Mouse (Mus musculus) mesoderm, embryonic 11.5 days (tissue): ENCODE measurements around the gene Krtap12-1.
"Not testable (repeated sequence)": the region's sequence is repeated elsewhere in the genome, so short reads cannot be mapped to it uniquely, and the experiment has no call there.

Experiments
- DNase-seq: peaks from one replicate; pipeline ENCODE4 v3.0.0-alpha.2; 2012; ENCODE audit warnings: low read depth, low spot score

Krtap12-1 gene

DNA sequence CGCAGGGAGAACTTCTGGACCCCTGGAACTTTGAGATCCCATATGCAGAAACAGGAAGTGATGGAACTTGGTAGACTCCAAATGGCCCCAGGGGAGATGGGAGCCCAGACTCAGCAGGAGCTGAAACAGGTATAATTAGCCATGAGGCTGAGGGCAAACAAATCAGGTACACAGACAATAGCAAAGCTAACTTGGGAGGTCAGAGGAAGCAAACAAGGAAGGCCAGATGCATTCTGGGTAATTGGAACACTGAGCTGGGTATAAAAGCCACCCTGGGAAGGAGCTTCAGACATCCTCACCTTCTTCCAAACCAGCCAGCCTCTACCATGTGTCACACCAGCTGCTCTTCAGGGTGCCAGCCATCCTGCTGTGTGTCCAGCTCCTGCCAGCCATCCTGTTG, at the start of gene Krtap12-1:
Gene Krtap12-1 (plus strand): TSS at position 301 of the 400 bp plus-strand sequence.
- DNase-seq = not testable (repeated sequence)

- no peak for DNase-seq
Measured at GRCm38 (mm10) chr10:77670710-77671109, 49.7 kb upstream of the Krtap12-1 start.

DNA sequence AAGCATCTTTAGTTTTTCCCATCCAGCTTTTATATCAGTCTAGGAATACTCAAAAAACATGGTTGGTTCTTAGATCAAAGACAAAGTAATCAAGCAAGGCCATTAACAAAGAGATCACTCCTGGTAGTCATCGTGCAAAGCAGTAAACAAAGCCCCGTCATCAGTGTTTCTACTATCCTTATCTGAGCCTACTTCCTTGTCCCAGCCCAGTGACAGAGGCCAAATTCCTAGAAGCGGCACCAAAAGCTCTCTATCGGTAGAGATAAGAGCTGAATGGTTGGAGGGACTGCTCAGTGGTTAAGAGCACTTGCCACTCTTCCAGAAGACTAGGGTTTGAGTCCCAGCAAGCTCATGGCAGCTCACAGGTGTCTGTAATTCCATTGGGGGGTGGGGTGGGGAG, 48.9 kb upstream of the Krtap12-1 start:
- DNase-seq = no peak

DNA sequence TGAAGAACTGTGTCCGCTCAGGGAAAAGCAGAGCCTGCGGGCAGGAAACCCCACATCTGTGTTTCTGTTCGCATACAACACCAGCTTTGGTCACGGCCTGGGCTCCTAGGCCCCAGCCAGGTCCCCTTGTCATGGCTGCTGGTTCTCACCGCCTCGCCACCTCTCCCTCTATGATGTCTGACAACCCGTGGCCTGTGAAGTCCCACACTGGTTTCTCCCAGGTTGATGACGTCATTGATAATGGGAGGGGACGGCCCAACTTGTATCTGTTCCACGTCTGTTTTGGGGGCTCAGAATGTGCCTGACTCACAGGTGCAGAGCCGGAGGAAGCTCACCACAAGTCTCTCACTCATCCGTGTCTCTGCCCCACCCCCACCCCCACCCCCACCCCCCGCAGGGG, 46.6 kb upstream of the Krtap12-1 start:
- DNase-seq = no peak

DNA sequence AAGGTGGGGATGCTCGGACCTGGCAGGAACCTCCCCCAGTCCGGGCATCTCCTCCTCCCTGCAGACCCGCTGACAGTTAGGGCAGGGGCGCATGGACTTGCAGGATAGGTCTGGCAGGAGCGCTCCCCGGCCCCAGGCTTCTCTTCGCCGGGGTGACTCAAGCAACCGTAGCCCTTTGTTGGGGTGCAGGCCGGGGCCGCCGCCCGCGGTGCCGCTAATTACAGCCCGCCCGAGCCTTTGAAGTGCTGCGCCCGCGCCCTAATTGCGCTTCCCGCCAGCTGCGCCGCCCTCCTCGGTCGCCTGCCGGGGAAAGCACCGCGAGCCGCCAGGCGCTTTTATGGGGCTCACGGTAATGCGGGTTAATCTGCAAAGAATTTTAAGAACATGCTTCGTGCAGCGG, 42.8 kb upstream of the Krtap12-1 start:
- peak; percentile 29 for DNase-seq

DNA sequence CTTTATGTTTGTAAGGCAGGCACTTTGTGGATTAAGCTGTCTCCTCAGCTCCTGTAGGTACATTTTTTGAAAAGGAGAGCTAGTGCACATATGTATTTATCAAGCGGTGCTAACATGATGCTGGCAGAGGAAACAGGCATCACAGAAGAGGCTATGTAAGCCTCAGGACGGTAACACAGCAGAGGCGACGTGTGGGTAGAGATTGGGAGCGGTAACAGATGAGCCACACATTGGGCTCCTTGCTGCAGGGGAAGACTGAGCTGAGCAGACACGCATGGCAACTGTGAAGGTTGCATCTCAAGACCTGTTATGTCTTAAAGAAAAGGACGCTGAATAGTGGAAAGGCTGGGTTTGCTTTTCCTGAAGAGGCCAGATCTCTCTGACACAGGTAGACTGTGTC, 37.4 kb upstream of the Krtap12-1 start:
- no peak for DNase-seq

DNA sequence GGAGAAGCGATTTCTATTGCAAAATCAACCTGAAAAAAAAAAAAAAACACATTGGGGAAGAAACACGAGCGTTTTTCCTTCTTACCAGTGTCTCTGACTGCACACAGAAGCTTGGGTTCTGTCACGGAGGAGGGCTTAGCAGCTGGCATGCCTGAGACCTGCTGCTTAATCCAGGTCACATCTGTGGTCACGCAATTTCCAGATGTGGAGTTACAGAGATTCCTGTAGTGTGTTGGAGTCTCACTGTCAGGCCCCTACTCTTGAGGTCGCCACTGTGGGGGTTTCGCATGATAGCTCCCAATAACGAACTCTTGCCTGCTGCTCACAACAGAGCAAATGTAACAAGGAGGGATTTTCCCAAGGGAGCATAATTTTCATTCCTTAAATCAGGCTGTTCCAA, 36.2 kb upstream of the Krtap12-1 start:
- peak; percentile 68 for DNase-seq

DNA sequence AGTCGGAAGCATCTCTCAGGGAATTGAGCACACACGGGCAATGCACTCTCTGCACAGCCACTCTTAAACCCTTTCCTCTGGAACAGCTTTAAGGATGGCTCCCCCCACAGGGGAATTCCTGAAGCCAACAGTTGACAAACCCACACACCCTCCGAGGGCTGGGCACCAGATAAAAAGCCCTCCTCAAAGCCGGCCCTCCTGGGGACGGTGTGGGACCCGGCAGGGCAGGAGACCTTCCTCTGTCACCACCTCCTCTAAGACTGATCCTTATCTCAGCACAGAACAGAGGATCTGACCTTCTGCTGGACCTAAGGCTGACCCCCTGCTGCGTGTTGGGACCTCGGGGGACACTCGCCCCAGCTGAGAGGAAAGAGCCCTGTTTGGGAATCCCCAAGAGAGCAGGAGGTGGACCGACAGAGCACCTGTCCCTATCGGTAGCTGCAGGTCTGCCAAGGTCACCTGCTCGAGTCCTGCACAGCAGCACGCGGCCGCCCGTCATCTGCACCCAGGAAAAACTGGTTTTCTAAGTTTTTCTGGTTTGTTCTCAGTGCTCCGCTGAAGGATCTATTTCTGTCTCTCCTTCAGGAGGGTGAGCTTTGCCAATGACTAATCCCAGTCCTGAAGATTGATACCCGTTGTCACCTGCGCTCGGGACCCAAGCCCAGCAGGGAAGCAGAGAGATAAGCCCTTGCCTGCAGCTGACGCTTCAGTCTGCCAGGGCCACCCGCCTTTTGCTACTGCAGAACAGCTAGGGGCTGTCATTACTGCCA, 34.3 kb upstream of the Krtap12-1 start, which contains the start of gene Tspear:
Gene Tspear (plus strand): TSS at position 675 of the 770 bp plus-strand sequence.
- no peak for DNase-seq

DNA sequence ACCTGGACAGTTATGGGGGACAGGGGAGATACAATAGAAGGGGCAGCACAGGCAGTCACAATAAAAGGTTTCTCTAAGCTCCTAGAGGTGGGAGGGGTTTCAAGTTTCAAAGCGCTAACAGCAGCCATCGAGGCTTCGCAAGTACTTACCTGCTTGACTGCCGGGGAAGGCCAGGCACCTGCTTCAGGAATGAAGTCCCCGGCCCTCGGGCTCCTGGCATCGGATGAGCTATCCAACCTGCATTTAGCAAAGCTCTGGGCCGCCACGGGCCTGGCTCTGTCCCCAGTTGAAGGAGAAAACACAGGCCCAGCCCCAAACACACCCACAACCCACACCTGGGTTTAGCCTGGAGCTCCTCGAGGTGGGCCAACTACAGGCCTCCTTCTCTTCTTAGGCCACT, 33.4 kb upstream of the Krtap12-1 start:
- DNase-seq = no peak

DNA sequence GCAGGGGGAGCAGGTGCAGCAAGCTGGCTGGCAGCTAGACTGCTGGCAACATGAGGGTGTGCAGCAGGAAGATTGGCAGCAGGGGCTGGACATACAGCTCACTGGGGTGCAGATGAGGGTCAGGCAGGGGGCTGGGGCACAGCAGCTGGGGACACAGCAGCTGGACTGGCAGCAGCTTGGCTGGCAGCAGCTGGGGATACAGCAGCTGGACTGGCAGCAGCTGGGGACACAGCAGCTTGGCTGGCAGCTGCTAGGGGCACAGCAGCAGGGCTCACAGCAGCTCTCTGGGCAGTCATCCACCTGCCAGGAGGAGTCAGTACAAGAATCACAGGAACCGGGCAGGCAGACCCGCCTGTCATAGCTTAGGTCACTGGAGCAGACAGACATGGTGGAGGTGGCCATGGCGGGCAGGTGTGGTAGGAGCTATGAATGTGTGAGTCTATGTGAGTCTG, 30.0 kb upstream of the Krtap12-1 start, which contains the start of gene Gm19402:
Gene Gm19402 (minus strand): TSS at position 402 of the 452 bp plus-strand sequence.
- not testable (repeated sequence) for DNase-seq

DNA sequence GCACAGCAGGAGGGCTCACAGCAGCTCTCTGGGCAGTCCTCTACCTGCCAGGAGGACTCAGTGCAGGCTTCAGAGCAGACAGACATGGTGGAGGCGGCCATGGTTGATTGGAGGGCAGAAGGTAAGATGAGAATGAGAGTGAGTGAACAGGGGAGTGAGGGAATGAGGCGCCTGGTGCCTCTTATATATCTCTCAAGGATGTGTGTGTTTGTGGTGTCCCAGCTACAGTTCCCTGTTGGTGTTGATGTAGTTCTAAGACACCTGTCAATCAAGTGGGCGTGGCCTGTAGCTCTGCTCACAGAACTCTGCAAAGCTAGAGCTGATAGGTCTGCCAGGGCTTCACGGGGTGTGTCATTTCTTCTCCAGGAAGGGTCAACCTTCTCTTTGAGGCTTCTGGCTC, 23.3 kb upstream of the Krtap12-1 start, which contains the start of gene Gm9508:
Gene Gm9508 (minus strand): TSS at position 101 of the 400 bp plus-strand sequence.
- no peak for DNase-seq

DNA sequence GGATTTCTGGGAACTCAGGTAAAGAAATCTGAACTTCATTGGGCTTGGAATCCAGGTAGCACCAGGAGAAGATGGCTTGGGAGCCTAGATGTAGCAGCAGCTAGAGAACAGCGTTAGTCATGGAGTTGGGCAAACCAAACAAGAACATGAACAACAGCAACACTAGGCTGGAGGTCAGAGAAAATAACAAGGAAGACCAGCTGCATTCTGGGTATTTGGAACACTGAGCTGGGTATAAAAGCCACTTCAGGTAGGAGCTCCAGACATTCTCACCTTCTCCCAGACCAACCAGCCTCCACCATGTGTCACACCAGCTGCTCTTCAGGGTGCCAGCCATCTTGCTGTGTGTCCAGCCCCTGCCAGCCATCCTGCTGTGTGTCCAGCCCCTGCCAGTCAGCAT, 14.1 kb upstream of the Krtap12-1 start, which contains the start of gene Gm10272:
Gene Gm10272 (plus strand): TSS at position 301 of the 400 bp plus-strand sequence.
- DNase-seq = no peak

DNA sequence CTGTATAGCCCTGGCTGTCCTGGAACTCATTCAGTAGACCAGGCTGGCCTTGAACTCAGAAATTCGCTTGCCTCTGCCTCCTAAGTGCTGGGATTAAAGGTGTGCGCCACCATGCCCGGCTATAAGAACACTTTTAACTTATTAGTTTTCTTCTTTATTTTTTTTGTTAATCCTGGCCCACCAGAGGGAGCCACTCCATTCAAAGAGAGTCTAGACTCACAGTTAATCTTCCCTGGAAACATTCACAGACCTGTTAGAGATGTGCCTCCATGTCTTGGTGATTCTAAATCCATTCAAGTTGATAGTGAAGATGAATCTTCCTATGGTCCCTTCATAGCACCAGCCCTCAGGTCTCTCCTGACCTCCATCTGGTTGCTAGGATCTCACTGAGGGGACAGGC, 10.6 kb upstream of the Krtap12-1 start:
- DNase-seq = no peak

GRCm38 (mm10) chr10:77711157-77711556, 9.2 kb upstream of the Krtap12-1 start, which contains the start of gene Gm10024:
Gm10024 (plus strand) TSS chr10:77711457.
- DNase-seq = not testable (repeated sequence)

GRCm38 (mm10) chr10:77713734-77714133, 6.7 kb upstream of the Krtap12-1 start:
- DNase-seq = no peak

- DNase-seq = no peak
Measured at GRCm38 (mm10) chr10:77715507-77715906, 4.9 kb upstream of the Krtap12-1 start, which contains the start of gene Gm10142. Gm10142 (plus strand) TSS chr10:77715807.

DNA sequence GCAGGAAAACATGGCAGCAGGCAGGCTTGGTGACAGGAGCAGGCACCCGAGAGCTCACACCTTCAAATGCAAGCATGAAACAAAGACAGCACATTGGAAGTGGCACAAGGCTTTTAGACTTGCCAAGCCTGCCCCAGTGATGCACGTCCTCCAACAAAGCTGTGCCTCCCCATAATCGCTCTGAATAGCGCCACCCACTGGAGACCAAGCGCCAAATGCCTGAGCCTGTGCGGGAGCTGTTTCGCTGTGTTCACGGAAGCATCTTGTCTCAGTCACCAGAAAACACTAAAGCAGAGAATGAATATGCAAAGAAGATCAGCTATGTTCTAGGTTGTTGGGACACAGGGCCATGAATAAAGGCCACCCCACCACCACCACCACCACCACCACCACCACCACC, 4.5 kb downstream of the Krtap12-1 start:
- DNase-seq = no peak

DNA sequence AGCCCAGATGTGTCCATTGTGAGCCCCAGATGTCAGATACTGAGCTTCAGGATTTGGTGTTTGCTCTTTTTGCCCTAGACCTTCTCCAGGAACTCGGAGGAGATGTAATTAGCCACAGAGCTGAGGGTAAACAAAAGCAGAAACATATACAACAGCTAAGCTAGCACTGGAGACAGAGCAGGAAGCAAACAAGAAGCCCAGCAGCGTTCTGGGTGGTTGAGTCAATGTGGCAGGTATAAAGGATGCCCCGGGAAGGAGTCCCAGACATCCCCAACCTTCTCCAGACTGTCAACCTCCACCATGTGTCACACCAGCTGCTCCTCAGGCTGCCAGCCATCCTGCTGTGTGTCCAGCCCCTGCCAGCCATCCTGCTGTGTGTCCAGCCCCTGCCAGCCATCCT, 5.8 kb downstream of the Krtap12-1 start, which contains the start of gene Gm10100:
Gene Gm10100 (plus strand): TSS at position 301 of the 400 bp plus-strand sequence.
- DNase-seq = no peak

- DNase-seq = no peak
Measured at GRCm38 (mm10) chr10:77728280-77728679, 7.9 kb downstream of the Krtap12-1 start.

- peak; percentile 26 for DNase-seq
Measured at GRCm38 (mm10) chr10:77729241-77729640, 8.8 kb downstream of the Krtap12-1 start.

DNA sequence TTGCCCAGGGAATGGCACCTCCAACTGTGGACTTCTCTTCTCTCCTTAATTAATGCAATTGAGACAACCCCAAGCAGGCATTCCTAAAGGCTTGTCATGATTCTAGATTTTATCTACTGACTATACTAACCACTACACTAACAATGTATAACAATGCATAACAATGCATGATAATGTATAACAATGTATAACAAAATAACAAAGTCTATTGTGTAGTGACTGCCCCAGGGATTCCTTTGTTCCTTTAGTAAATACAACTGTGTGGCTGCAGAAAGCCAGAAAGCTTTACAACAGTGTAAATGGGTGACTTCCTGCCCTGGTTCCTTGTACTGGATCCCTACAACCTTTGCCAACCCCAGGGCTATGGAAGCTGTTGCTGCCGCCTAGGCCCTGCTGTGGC, 15.5 kb downstream of the Krtap12-1 start:
- DNase-seq = no peak

- no peak for DNase-seq
Measured at GRCm38 (mm10) chr10:77738929-77739328, 18.5 kb downstream of the Krtap12-1 start.
